Mouse (Mus musculus) forebrain, embryonic 10.5 days (tissue): ENCODE results near the gene Rsph3a. TPM values are rescaled to one million over a fixed set of nuclear protein-coding genes. Genes with fewer than 3 reads are reported as not detected.
A peak's percentile ranks its signal among the peaks of the same experiment; 100 is the strongest.
"Not testable (repeated sequence)": the region's sequence is repeated elsewhere in the genome, so short reads cannot be mapped to it uniquely, and the experiment has no call there.

ENCODE experiments used
- DNase-seq: peaks from one replicate; pipeline ENCODE4 v3.0.0-alpha.2; 2017; ENCODE audit warnings: low spot score; ENCODE audit errors: extremely low spot score
- H3K27ac ChIP-seq: fragments of 300-500 bp; sonication (generic); 2 replicates; pipeline ENCODE4 v1.5.1; 2016; ENCODE audit warnings: mild to moderate bottlenecking
- H3K27me3 ChIP-seq: fragments of 300-500 bp; sonication (generic); 2 replicates; pipeline ENCODE4 v1.6.1; 2016; ENCODE audit warnings: mild to moderate bottlenecking; ENCODE audit not compliant: poor library complexity, severe bottlenecking
- H3K36me3 ChIP-seq: fragments of 300-500 bp; sonication (generic); replicated peaks from 2 replicates; pipeline ENCODE4 v1.6.1; 2016; ENCODE audit warnings: mild to moderate bottlenecking, moderate library complexity
- H3K4me1 ChIP-seq: fragments of 300-500 bp; sonication (generic); 2 replicates; pipeline ENCODE4 v1.6.1; 2016
- H3K4me3 ChIP-seq: fragments of 300-500 bp; sonication (generic); 2 replicates; pipeline ENCODE4 v1.5.1; 2016; ENCODE audit warnings: mild to moderate bottlenecking, moderate library complexity
- H3K9me3 ChIP-seq: fragments of 300-500 bp; sonication (generic); 2 replicates; pipeline ENCODE4 v1.6.1; 2016; ENCODE audit warnings: mild to moderate bottlenecking, moderate library complexity
- WGBS: fragments of 180-500 bp; shearing (Covaris S2); methylation state at CpG from one replicate; pipeline ENCODE4 v1.1.7; 2016; 5-methylcytosine and 5-hydroxymethylcytosine counted together
- polyA plus RNA-seq: library from polyadenylated mRNA; unstranded; fragments of >200 nt; fragmentation: Nextera tagmentation; extraction: Ambion mirVana; gene quantifications from 2 replicates; pipeline ENCODE4 v1.2.1, GENCODE M21; 2016

Gene Rsph3a
- polyA plus RNA-seq, 1 experiment from 2014 or later = 59.7 TPM

GRCm38 (mm10) chr17:7916782-7917574 lies 28.4 kb upstream of the Rsph3a start:
- peaks cover 3% of the 10 kb centered on the region; the same call in 1 of the 2 replicates for H3K9me3 ChIP-seq
- H3K36me3 ChIP-seq = no peaks in the 10 kb centered on the region
- no peak overlapping the region for H3K27ac ChIP-seq
- no peak for DNase-seq
- no peaks in the 10 kb centered on the region for H3K4me1 ChIP-seq
- H3K27me3 ChIP-seq = no peaks in the 10 kb centered on the region
- 86% methylated on average over 12 of the region's 12 CpGs for WGBS
- H3K4me3 ChIP-seq = no peak overlapping the region

- Histone ChIP-seq H3K9me3 (no peaks in the 10 kb centered on the region), H3K4me1 (no peaks in the 10 kb centered on the region), H3K27me3 (no peaks in the 10 kb centered on the region), H3K4me3 (no peak overlapping the region), H3K36me3 (no peaks in the 10 kb centered on the region), H3K27ac (no peak overlapping the region)
- WGBS = 73% methylated on average over 2 of the region's 2 CpGs
- no peak for DNase-seq
Observed at GRCm38 (mm10) chr17:7918355-7918754, 27.1 kb upstream of the Rsph3a start.

GRCm38 (mm10) chr17:7919209-7919608 lies 26.2 kb upstream of the Rsph3a start:
- Histone ChIP-seq H3K36me3 (no peaks in the 10 kb centered on the region), H3K27ac (no peak overlapping the region), H3K27me3 (no peaks in the 10 kb centered on the region), H3K9me3 (no peaks in the 10 kb centered on the region), H3K4me3 (no peak overlapping the region), H3K4me1 (no peaks in the 10 kb centered on the region)
- DNase-seq = no peak
- 78% methylated on average over 2 of the region's 2 CpGs for WGBS

GRCm38 (mm10) chr17:7922564-7922963 lies 22.9 kb upstream of the Rsph3a start:
- Histone ChIP-seq H3K9me3 (no peaks in the 10 kb centered on the region), H3K4me1 (no peaks in the 10 kb centered on the region), H3K4me3 (no peak overlapping the region), H3K27me3 (no peaks in the 10 kb centered on the region), H3K36me3 (no peaks in the 10 kb centered on the region), H3K27ac (no peak overlapping the region)
- WGBS = 85% methylated on average over 5 of the region's 5 CpGs
- DNase-seq = no peak

GRCm38 (mm10) chr17:7924185-7924725 lies 21.2 kb upstream of the Rsph3a start:
- no peak for DNase-seq
- Histone ChIP-seq H3K4me3 (no peak overlapping the region), H3K9me3 (no peaks in the 10 kb centered on the region), H3K4me1 (no peaks in the 10 kb centered on the region), H3K27ac (no peak overlapping the region), H3K27me3 (no peaks in the 10 kb centered on the region), H3K36me3 (no peaks in the 10 kb centered on the region)
- WGBS = 91% methylated on average over 13 of the region's 13 CpGs

- no peak for DNase-seq
- H3K27me3 ChIP-seq = no peaks in the 10 kb centered on the region
- H3K4me1 ChIP-seq = no peaks in the 10 kb centered on the region
- H3K4me3 ChIP-seq = no peak within 1 kb of the TSS
- 79% methylated on average over 13 of the region's 13 CpGs for WGBS
- no peaks in the 10 kb centered on the region for H3K9me3 ChIP-seq
- H3K27ac ChIP-seq = no peak within 1 kb of the TSS
- no peaks in the 10 kb centered on the region for H3K36me3 ChIP-seq
Observed at GRCm38 (mm10) chr17:7925413-7926160, 19.8 kb upstream of the Rsph3a start, which contains the start of gene Tagap. Tagap (plus strand) TSS chr17:7926000.

GRCm38 (mm10) chr17:7927582-7928535 lies 17.6 kb upstream of the Rsph3a start:
- H3K36me3 ChIP-seq = no peaks in the 10 kb centered on the region
- peaks cover 7% of the 10 kb centered on the region for H3K4me1 ChIP-seq
- no peak overlapping the region for H3K4me3 ChIP-seq
- no peaks in the 10 kb centered on the region for H3K27me3 ChIP-seq
- H3K9me3 ChIP-seq = no peaks in the 10 kb centered on the region
- peak; percentile 42 for DNase-seq
- WGBS = 72% methylated on average over 24 of the region's 24 CpGs
- H3K27ac ChIP-seq = no peak overlapping the region

- Histone ChIP-seq H3K36me3 (no peaks in the 10 kb centered on the region), H3K9me3 (no peaks in the 10 kb centered on the region), H3K27ac (no peak overlapping the region), H3K4me3 (no peak overlapping the region), H3K27me3 (no peaks in the 10 kb centered on the region), H3K4me1 (peaks cover 7% of the 10 kb centered on the region)
- no peak for DNase-seq
- 82% methylated on average over 6 of the region's 6 CpGs for WGBS
Observed at GRCm38 (mm10) chr17:7928662-7929061, 16.8 kb upstream of the Rsph3a start.

- no peak for DNase-seq
- Histone ChIP-seq H3K9me3 (no peaks in the 10 kb centered on the region), H3K27me3 (no peaks in the 10 kb centered on the region), H3K4me1 (peaks cover 7% of the 10 kb centered on the region), H3K36me3 (no peaks in the 10 kb centered on the region), H3K4me3 (no peak overlapping the region), H3K27ac (no peak overlapping the region)
- 33% methylated on average over 8 of the region's 8 CpGs for WGBS
Observed at GRCm38 (mm10) chr17:7929279-7929678, 16.1 kb upstream of the Rsph3a start.

- 88% methylated on average over 13 of the region's 13 CpGs for WGBS
- Histone ChIP-seq H3K36me3 (no peaks in the 10 kb centered on the region), H3K27me3 (no peaks in the 10 kb centered on the region), H3K4me1 (peaks cover 7% of the 10 kb centered on the region), H3K9me3 (no peaks in the 10 kb centered on the region), H3K27ac (no peak overlapping the region), H3K4me3 (no peak overlapping the region)
- no peak for DNase-seq
Observed at GRCm38 (mm10) chr17:7931096-7931990, 14.1 kb upstream of the Rsph3a start.

- H3K27me3 ChIP-seq, DNase-seq, H3K4me3 ChIP-seq, H3K27ac ChIP-seq, H3K36me3 ChIP-seq, H3K4me1 ChIP-seq, H3K9me3 ChIP-seq: not testable (repeated sequence)
- WGBS = 83% methylated on average over 7 of the region's 8 CpGs
Observed at GRCm38 (mm10) chr17:7932121-7932520, 13.3 kb upstream of the Rsph3a start.
